Mouse (Mus musculus) hindbrain, embryonic 14.5 days (tissue): ENCODE results near the gene C130050O18Rik. TPM values are rescaled to one million over a fixed set of nuclear protein-coding genes. Genes with fewer than 3 reads are reported as not detected.
A peak's percentile ranks its signal among the peaks of the same experiment; 100 is the strongest.

Source experiments
- ATAC-seq: fragments of 200-750 bp; cut with Nextera tagmentation; 2 replicates; pipeline ENCODE4 v1.8.0; 2017; ENCODE audit warnings: moderate number of reproducible peaks, mild to moderate bottlenecking, moderate TSS enrichment, moderate library complexity; ENCODE audit not compliant: low FRiP score
- DNase-seq: peaks from one replicate; pipeline ENCODE4 v3.0.0-alpha.2; 2015; ENCODE audit warnings: low spot score
- H3K27ac ChIP-seq: fragments of 300-500 bp; sonication (generic); 2 replicates; pipeline ENCODE4 v1.5.1; 2014; ENCODE audit warnings: mild to moderate bottlenecking, moderate library complexity
- H3K27me3 ChIP-seq: fragments of 300-500 bp; sonication (generic); 2 replicates; pipeline ENCODE4 v1.6.1; 2014; ENCODE audit warnings: mild to moderate bottlenecking, low read length, mixed read lengths; ENCODE audit not compliant: control insufficient read depth, insufficient read depth
- H3K36me3 ChIP-seq: fragments of 300-500 bp; sonication (generic); replicated peaks from 2 replicates; pipeline ENCODE4 v1.6.1; 2014; ENCODE audit not compliant: control insufficient read depth, insufficient read depth
- H3K4me1 ChIP-seq: fragments of 300-500 bp; sonication (generic); replicated peaks from 2 replicates; pipeline ENCODE4 v1.6.1; 2014; ENCODE audit warnings: antibody characterized with exemption, low read length, mixed read lengths; ENCODE audit not compliant: control insufficient read depth, insufficient read depth
- H3K4me2 ChIP-seq: fragments of 300-500 bp; sonication (generic); replicated peaks from 2 replicates; pipeline ENCODE4 v1.6.1; 2014; ENCODE audit warnings: mild to moderate bottlenecking, moderate library complexity
- H3K4me3 ChIP-seq: fragments of 300-500 bp; sonication (generic); replicated peaks from 2 replicates; pipeline ENCODE4 v1.5.1; 2014; ENCODE audit warnings: mild to moderate bottlenecking, low read length
- H3K9ac ChIP-seq: fragments of 300-500 bp; sonication (generic); 2 replicates; pipeline ENCODE4 v1.6.1; 2014
- H3K9me3 ChIP-seq: fragments of 300-500 bp; sonication (generic); 2 replicates; pipeline ENCODE4 v1.6.1; 2016; ENCODE audit warnings: low read length; ENCODE audit not compliant: control insufficient read depth
- WGBS: fragments of 180-500 bp; shearing (Covaris S2); extraction: QIAGEN DNeasy Blood & Tissue Kit; methylation state at CpG from one replicate; pipeline ENCODE4 v1.1.7; 2014; 5-methylcytosine and 5-hydroxymethylcytosine counted together
- polyA plus RNA-seq: library from polyadenylated mRNA; unstranded; fragments of >200 nt; fragmentation: Nextera tagmentation; extraction: Ambion mirVana; gene quantifications from 2 replicates; pipeline ENCODE4 v1.2.1, GENCODE M21; 2014

The C130050O18Rik gene
- polyA plus RNA-seq, 1 experiment from 2014 or later, result 0.32 TPM

- no peak for DNase-seq
- ATAC-seq, result no peak
- Histone ChIP-seq H3K9ac (no peak overlapping the region), H3K36me3 (no peaks in the 10 kb centered on the region), H3K4me2 (no peak overlapping the region), H3K4me1 (peaks cover 21% of the 10 kb centered on the region), H3K9me3 (no peaks in the 10 kb centered on the region), H3K27me3 (no peaks in the 10 kb centered on the region), H3K4me3 (no peak overlapping the region), H3K27ac (no peak overlapping the region)
- 81% methylated on average over 11 of the region's 11 CpGs for WGBS
These were observed 36.3 kb upstream of the C130050O18Rik start for GRCm38 (mm10) chr5:139368638-139369320.

- Histone ChIP-seq H3K27me3 (no peaks in the 10 kb centered on the region), H3K27ac (no peak overlapping the region), H3K9ac (no peak overlapping the region), H3K4me1 (peaks cover 14% of the 10 kb centered on the region), H3K36me3 (no peaks in the 10 kb centered on the region), H3K4me2 (no peak overlapping the region), H3K4me3 (no peak overlapping the region), H3K9me3 (no peaks in the 10 kb centered on the region)
- ATAC-seq (no peak), DNase-seq (no peak)
- WGBS, result 82% methylated on average over 6 of the region's 6 CpGs
These were observed 34.7 kb upstream of the C130050O18Rik start for GRCm38 (mm10) chr5:139370336-139370735.

GRCm38 (mm10) chr5:139371118-139371517, 34.0 kb upstream of the C130050O18Rik start:
- Histone ChIP-seq H3K4me3 (peak overlapping the region; percentile 82; the same call in 1 of the 2 replicates), H3K4me2 (peak overlapping the region; percentile 89), H3K27me3 (no peaks in the 10 kb centered on the region), H3K27ac (no peak overlapping the region), H3K4me1 (peaks cover 14% of the 10 kb centered on the region), H3K36me3 (no peaks in the 10 kb centered on the region), H3K9me3 (no peaks in the 10 kb centered on the region), H3K9ac (peak overlapping the region; percentile 89; the same call in 1 of the 2 replicates)
- 54% methylated on average over 5 of the region's 5 CpGs for WGBS
- ATAC-seq, result no peak
- no peak for DNase-seq

GRCm38 (mm10) chr5:139371631-139372401, 33.3 kb upstream of the C130050O18Rik start:
- Histone ChIP-seq H3K27me3 (no peaks in the 10 kb centered on the region), H3K27ac (peak overlapping the region; percentile 84), H3K36me3 (no peaks in the 10 kb centered on the region), H3K4me1 (peaks cover 14% of the 10 kb centered on the region), H3K9me3 (no peaks in the 10 kb centered on the region), H3K9ac (peak overlapping the region; percentile 89), H3K4me2 (peak overlapping the region; percentile 89), H3K4me3 (peak overlapping the region; percentile 82)
- DNase-seq, result peak; percentile 91
- ATAC-seq, result peak; percentile 94
- WGBS, result 2% methylated on average over 36 of the region's 39 CpGs

- H3K4me2 ChIP-seq, result no peak overlapping the region
- H3K27me3 ChIP-seq, result no peaks in the 10 kb centered on the region
- H3K27ac ChIP-seq, result no peak overlapping the region
- no peaks in the 10 kb centered on the region for H3K9me3 ChIP-seq
- H3K9ac ChIP-seq, result no peak overlapping the region
- DNase-seq, result no peak
- no peak for ATAC-seq
- H3K36me3 ChIP-seq, result no peaks in the 10 kb centered on the region
- H3K4me1 ChIP-seq, result peaks cover 17% of the 10 kb centered on the region
- no peak overlapping the region for H3K4me3 ChIP-seq
- 82% methylated on average over 3 of the region's 3 CpGs for WGBS
These were observed 32.0 kb upstream of the C130050O18Rik start for GRCm38 (mm10) chr5:139373126-139373525.

GRCm38 (mm10) chr5:139373889-139374444, 31.1 kb upstream of the C130050O18Rik start:
- no peak overlapping the region for H3K4me3 ChIP-seq
- WGBS, result 82% methylated on average over 6 of the region's 6 CpGs
- no peak for ATAC-seq

GRCm38 (mm10) chr5:139374841-139375240, 30.2 kb upstream of the C130050O18Rik start:
- no peak for DNase-seq
- no peak overlapping the region for H3K9ac ChIP-seq
- no peak overlapping the region for H3K27ac ChIP-seq
- no peak for ATAC-seq
- WGBS, result 91% methylated on average over 2 of the region's 2 CpGs
- no peaks in the 10 kb centered on the region for H3K36me3 ChIP-seq
- no peak overlapping the region for H3K4me2 ChIP-seq
- no peak overlapping the region for H3K4me3 ChIP-seq
- H3K4me1 ChIP-seq, result peaks cover 22% of the 10 kb centered on the region
- H3K9me3 ChIP-seq, result no peaks in the 10 kb centered on the region
- H3K27me3 ChIP-seq, result no peaks in the 10 kb centered on the region

More at GRCm38 (mm10) chr5:139373889-139374444, 31.1 kb upstream of the C130050O18Rik start:
- no peak for DNase-seq
- no peak overlapping the region for H3K4me2 ChIP-seq
- no peak overlapping the region for H3K9ac ChIP-seq
- H3K27ac ChIP-seq, result no peak overlapping the region
- no peaks in the 10 kb centered on the region for H3K36me3 ChIP-seq
- H3K4me1 ChIP-seq, result peaks cover 18% of the 10 kb centered on the region
- no peaks in the 10 kb centered on the region for H3K27me3 ChIP-seq
- no peaks in the 10 kb centered on the region for H3K9me3 ChIP-seq

GRCm38 (mm10) chr5:139377468-139378270, 27.4 kb upstream of the C130050O18Rik start, which contains the start of gene Gpr146:
Gene Gpr146 (plus strand): TSS chr5:139377697.
- 83% methylated on average over 18 of the region's 18 CpGs for WGBS
- Histone ChIP-seq H3K4me3 (no peak within 1 kb of the TSS), H3K4me2 (no peak within 1 kb of the TSS), H3K27ac (peak within 1 kb of the TSS; percentile 75), H3K27me3 (no peaks in the 10 kb centered on the region), H3K36me3 (no peaks in the 10 kb centered on the region), H3K4me1 (peaks cover 24% of the 10 kb centered on the region), H3K9me3 (no peaks in the 10 kb centered on the region), H3K9ac (no peak within 1 kb of the TSS)
- no peak for DNase-seq
- no peak for ATAC-seq

- WGBS, result 90% methylated on average over 7 of the region's 7 CpGs
- DNase-seq (no peak), ATAC-seq (no peak)
- no peak overlapping the region for H3K9ac ChIP-seq
- H3K27me3 ChIP-seq, result no peaks in the 10 kb centered on the region
- no peak overlapping the region for H3K27ac ChIP-seq
- H3K4me1 ChIP-seq, result peaks cover 28% of the 10 kb centered on the region
- no peaks in the 10 kb centered on the region for H3K36me3 ChIP-seq
- H3K4me2 ChIP-seq, result no peak overlapping the region
- no peaks in the 10 kb centered on the region for H3K9me3 ChIP-seq
- no peak overlapping the region for H3K4me3 ChIP-seq
These were observed 26.9 kb upstream of the C130050O18Rik start for GRCm38 (mm10) chr5:139378271-139378556.
